Mouse (Mus musculus) adrenal gland, postnatal 10 days (tissue): ENCODE results near the gene Plekhm1. TPM values are rescaled to one million over a fixed set of nuclear protein-coding genes. Genes with fewer than 3 reads are reported as not detected.

Experiments
- DNase-seq: peaks from one replicate; pipeline ENCODE4 v3.0.0; 2021; ENCODE audit warnings: mixed read lengths
- total RNA-seq, 2 experiments: library from RNA; stranded (reverse); gene quantifications; 2 replicates each; pipeline ENCODE4 v1.2.3; 2021

Plekhm1 gene
- total RNA-seq, 2 experiments from 2014 or later: 14.4 to 17.4 TPM

GRCm38 (mm10) chr11:103361396-103362053 is 51.0 kb downstream of the Plekhm1 start:
- no peak for DNase-seq

DNA sequence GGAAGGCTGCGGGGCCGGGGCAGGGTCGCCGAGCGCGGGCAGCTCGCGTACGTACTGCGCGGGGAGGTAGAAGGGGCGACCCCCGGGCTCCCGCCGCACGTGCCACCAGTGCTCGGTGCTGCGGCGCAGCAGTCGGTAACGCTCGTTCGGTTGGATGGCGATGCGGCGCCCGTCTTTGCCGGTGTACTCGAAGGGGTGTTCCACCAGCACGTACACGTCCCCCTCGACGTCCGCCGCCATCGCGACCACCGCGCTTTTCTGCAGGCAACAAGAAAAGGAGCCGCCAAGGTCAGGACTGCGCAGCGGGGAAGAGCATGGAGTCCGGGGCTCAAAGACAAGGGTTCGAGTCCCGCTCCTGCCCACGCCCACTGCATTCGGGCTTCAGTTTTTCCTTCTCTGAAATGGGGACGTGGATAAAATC is 51.8 kb downstream of the Plekhm1 start:
- DNase-seq: no peak

- peak; percentile 93 for DNase-seq
Observed at GRCm38 (mm10) chr11:103359841-103360641, 52.4 kb downstream of the Plekhm1 start.

- peak; percentile 82 for DNase-seq
Observed at GRCm38 (mm10) chr11:103359122-103359521, 53.4 kb downstream of the Plekhm1 start.

DNA sequence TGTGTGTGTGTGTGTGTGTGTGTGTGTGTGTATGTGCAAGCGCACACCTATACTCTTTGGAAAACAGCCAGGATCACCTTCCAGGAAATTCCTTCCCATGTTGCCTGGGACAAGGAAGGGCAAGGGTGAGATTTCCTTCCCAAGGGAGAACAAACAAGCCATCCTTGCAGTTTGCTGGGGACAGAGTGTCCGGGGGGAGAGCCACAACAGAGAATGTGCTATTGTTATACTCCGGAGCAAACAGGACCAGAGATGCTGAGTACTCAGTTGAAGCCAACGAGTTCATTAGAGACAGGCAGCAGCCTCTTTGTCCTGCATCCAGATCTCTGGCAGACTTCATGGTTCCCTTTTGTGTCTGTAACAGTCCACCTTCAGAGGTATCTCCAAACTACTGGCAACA is 54.2 kb downstream of the Plekhm1 start:
- DNase-seq: no peak

- DNase-seq: no peak
Observed at GRCm38 (mm10) chr11:103357710-103358109, 54.8 kb downstream of the Plekhm1 start.

DNA sequence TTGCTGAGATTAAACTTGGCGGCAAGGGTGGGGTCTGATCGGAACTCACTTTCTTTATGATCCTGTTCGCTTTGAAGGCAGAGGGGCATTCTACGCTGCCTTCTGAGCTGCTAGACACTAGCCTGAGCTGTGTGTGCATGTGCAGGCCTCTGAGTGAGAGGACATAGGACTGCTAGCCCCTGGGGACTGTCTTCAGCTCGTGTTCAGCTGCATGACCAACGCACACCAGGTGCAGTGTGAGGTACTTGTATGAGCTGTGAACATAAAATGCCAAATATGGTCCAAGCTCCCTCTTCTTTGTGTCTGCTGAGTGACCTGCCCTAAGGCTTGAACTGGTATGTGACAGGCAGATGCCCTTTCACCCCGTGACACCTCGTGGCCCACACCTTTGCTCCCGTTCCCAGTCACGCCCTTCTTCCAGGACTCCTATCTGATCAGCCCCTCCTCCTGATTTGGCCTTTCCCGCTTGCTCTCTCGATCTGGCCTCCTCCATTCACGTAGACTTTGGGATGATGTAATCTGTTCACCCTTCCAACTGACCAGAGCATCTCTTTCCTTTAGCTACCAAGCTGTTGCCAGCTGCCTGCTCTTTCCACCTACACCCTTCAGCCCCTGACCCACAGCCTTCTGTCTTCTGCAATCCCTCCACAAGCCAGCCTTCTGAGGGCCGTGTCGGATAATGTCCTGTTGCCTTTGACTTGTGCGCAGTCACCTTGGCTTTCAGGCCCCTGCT is 55.4 kb downstream of the Plekhm1 start:
- no peak for DNase-seq

- DNase-seq: no peak
Observed at GRCm38 (mm10) chr11:103356032-103356571, 56.4 kb downstream of the Plekhm1 start.

GRCm38 (mm10) chr11:103355251-103355650 is 57.2 kb downstream of the Plekhm1 start:
- no peak for DNase-seq

DNA sequence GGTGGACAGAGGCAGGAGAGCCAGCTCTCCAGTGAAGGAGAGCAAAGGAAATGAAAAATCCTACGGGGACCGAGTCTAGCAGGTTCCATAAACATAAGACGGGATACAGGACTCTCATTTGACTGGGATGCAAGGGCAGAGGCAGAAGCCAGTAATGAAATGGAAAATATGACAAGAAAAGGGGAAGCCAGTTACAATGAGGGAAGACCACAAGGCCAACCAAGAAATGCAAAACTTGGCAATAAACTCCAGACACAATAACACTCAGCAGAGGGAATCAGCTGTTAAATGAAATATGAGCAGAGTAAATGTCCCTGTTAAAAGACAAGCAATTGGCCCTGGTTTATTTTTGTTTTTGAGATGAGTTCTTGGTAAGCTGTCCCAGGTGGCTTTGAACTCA is 58.5 kb downstream of the Plekhm1 start:
- no peak for DNase-seq

DNA sequence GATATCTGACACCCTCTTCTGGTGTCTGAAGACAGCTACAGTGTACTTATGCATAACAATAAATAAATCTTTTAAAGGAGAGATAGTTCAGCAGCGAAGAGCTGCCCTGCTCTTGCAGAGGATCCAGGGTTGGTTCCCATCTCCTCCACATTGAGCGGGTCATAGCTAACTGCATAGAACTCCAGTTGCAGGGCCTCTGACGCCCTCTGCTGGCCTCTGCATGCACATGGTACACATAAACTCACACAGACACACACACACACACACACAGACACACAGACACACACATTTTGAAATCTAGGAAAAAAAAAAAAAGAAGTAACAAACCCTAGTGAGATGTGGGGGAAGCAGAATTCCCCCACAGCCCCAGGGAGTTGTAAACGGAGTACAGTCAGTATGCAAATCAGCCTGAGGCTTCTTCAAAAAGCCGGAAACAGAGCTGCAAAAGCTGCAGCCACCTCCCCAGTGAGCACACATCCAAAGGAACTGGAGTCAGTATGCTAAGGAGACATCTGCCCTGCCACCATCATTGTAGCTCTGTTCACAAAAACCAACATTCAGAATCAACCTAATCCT is 60.2 kb downstream of the Plekhm1 start:
- DNase-seq: no peak

DNA sequence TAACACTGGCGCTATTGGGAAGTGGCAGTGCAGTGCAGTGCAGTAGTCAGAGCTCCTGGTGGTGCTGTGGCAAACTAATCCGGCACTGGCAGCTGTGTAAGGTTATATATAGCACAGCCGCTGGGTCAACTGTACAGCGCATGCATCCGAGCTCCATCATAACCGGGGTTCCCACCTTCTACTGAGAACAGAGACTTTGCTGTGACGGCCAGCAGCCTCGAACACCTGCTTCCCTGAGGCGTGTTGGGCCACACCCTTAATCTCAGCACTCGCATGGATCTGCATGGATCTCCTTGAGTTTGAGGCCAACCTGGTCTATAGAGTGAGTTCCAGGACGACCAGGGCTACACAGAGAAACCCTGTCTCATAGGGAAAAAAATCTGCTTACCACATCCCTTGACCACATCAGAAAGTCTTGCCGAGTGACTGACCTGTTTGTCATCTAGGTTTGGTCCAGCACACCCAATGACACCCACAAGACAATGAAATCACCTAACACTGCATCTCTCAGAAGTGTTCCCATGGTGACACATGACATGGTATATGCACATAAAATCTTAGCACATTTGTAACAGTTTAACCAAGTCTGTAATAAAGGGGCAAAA is 61.7 kb downstream of the Plekhm1 start:
- no peak for DNase-seq

DNA sequence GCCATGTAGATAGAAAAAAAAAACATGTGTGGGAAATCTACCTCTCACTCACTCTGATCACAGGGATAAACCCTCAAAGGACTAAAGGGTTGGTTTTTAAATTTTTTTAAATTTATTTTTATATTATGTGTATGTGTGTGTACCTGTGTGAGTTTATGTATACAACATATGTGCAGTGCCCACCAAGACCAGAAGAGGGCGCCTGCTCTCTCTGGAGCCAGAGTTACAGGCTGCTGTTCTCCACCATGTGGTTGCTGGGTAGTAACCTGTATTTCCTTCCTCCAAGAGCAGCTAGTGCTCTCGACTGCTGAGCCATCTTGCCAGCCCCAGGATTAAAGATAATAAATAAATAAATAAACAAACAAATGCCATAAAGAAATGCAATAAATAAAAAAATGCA is 62.8 kb downstream of the Plekhm1 start:
- no peak for DNase-seq

DNA sequence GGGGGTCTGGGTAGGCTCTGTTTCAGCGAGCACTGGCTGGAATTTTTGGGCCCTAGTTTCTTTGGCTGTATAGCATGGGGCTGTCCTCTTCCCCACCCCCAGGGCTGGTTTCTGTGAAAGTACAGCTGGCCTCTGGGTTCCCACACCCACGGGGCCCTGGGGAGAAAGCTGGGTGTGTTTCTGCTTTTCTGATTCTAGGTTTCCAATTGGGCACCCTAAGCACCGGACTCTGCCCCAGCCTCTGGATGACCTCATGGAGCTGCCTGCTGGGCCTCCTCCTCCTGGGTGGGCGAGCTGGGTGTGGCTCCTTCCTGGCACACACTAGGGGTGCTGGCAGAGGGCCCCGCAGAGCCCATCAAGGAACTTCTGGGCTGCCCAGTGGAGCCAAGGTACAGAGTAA is 65.8 kb downstream of the Plekhm1 start:
- no peak for DNase-seq

DNA sequence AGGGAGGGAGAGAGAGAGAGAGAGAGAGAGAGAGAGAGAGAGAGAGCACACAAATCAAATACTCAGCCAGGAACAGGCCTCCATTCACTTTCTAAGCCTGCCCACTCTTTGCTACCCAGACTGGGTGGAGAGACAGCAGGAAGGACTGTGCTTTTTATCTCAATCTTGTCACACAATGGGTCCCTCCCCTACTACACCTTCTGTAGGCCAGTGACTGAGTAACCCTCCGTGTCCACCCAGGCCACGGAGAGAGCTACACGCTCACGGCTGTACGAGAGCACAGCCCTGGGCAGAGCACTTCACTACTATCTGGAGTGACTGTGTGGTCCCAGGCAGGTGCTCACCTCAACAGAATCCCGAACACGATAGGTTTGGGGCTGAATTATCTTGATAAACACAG is 66.3 kb downstream of the Plekhm1 start:
- no peak for DNase-seq

GRCm38 (mm10) chr11:103345408-103346091 is 66.9 kb downstream of the Plekhm1 start:
- DNase-seq: no peak

DNA sequence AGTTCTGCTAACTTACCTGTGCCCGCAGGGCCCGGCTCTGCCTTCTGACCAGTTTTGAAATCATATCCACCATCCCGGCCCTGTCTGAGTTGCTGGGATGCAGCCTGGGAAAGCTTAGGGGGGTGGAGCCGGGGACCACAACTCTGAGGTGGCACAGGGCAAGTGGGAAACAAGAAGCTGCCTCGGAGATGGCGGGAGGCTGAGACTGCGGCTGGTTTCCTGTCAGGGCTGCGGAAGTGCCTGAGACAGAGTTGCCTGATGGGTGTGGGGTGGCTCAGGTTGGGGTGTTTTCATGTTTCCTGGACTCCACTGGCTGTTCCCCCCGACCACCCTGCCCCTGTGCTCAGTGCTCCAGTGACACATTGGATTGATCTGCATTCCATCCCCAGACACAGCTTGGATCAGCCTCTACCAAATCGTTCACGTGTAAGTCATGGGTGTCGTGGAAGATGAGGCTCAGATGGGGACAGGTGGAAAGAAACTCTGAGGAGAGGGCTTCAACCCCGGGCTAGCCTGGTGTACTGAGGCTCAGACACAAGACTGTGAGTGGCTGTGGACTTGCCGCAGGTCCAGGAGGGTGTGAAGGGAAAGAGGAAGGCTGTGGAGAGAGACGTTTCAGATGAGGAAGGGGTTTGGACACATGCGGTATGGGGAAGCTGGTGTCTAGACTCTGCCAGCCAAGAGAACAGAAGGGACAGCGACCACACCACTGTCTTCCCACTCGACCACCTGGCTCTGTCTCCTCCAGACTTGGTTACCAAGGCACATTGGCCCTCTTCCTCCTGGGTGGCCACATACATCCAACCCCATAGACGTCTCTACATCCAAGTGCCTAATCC is 67.8 kb downstream of the Plekhm1 start:
- no peak for DNase-seq

DNA sequence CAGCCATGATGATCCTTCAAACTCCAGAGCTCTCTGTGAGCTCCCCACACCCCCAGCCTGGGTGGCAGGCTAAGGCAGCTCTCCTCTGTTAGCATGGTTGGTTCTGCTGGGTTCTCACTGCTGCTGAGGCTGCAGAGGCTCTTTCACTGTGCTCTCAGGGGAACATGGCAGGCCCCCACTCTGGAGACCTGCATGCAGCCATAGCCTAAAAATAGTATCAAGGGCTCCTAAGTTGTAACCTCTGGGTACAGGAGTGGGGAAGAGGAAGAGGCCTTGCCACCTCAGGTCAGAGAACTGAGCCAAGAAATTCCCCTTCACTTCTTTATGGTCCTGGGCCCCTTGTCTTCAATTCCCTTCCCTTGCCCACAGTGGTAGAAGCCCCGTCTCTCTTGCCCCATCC is 68.6 kb downstream of the Plekhm1 start:
- no peak for DNase-seq

GRCm38 (mm10) chr11:103343063-103343462 is 69.4 kb downstream of the Plekhm1 start:
- no peak for DNase-seq

DNA sequence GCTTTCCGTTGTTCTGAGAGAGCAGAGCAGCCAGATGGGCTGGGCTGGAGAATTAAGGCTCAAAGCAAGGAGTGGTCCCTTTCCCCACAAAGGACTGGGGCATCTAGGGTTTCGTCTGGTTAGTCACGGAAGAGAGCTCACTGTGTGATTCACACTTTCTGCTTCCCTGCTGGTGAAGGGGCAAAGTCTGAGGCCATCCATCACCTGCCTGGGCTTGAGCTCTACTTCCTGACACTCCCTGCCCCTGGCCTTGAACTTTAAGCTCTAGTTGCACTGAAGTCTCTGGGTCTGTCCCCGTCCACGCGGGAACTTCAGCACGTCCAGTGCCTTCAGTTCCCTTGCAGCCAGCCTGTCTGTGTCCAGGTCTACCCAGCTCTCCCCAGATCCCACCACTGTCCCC is 71.8 kb downstream of the Plekhm1 start:
- no peak for DNase-seq
